Comparison of ENCODE assay signal across 8 mouse cellular contexts in genomic region chrX:136707446-136708167, GRCm38 (mm10). TPM values are rescaled to one million over a fixed set of nuclear protein-coding genes. Genes with fewer than 3 reads are reported as not detected.
DNase-seq lines count a peak whose midpoint lies in the region; ATAC-seq and TF ChIP-seq lines count a peak whose summit lies in the region.

Tceal1 (plus strand) TSS chrX:136707982.

- H3K9me3 ChIP-seq in embryonic facial prominence, embryonic 14.5 days (ENCODE audit: control insufficient read depth, low read length): no peaks in the 10 kb centered on the region
- H3K9me3 ChIP-seq in kidney, embryonic 14.5 days (ENCODE audit: control insufficient read depth, low read length): no peaks in the 10 kb centered on the region
- no peaks in the 10 kb centered on the region for H3K9me3 ChIP-seq in limb, embryonic 14.5 days (ENCODE audit: control insufficient read depth, low read length)
- no peaks in the 10 kb centered on the region for H3K9me3 ChIP-seq in midbrain, embryonic 14.5 days (ENCODE audit: control insufficient read depth, low read length)
- no peaks in the 10 kb centered on the region for H3K9me3 ChIP-seq in stomach, embryonic 15.5 days

- peak; percentile 1 for DNase-seq in thymus, adult 2 months
- DNase-seq in thymus, postnatal 0 days (ENCODE audit: low spot score): no peak
- peak; percentile 86 for DNase-seq in embryonic facial prominence, embryonic 14.5 days (ENCODE audit: low spot score)
- peak; percentile 55 for DNase-seq in heart, adult 8-10 months (ENCODE audit: low spot score)
- peak; percentile 76 for DNase-seq in limb, embryonic 14.5 days (ENCODE audit: low spot score)
- DNase-seq in midbrain, embryonic 14.5 days: peak; percentile 86

- peak; percentile 93 for ATAC-seq in embryonic facial prominence, embryonic 14.5 days (ENCODE audit: low read depth)
- ATAC-seq in kidney, embryonic 14.5 days (ENCODE audit: low FRiP score, low TSS enrichment): peak; percentile 97
- ATAC-seq in limb, embryonic 14.5 days (ENCODE audit: low FRiP score, low read depth): peak; percentile 91
- ATAC-seq in midbrain, embryonic 14.5 days (ENCODE audit: low FRiP score, low TSS enrichment): peak; percentile 94
- ATAC-seq in stomach, embryonic 15.5 days (ENCODE audit: insufficient read depth, low FRiP score, low read depth): peak; percentile 87

- H3K36me3 ChIP-seq in thymus, adult 2 months (ENCODE audit: control insufficient read depth, insufficient read depth, low read length): no peaks in the 10 kb centered on the region
- no peaks in the 10 kb centered on the region for H3K36me3 ChIP-seq in embryonic facial prominence, embryonic 14.5 days (ENCODE audit: control insufficient read depth, insufficient read depth, low read length)
- no peaks in the 10 kb centered on the region for H3K36me3 ChIP-seq in kidney, embryonic 14.5 days (ENCODE audit: control insufficient read depth, insufficient read depth, low read length)
- no peaks in the 10 kb centered on the region for H3K36me3 ChIP-seq in limb, embryonic 14.5 days (ENCODE audit: control insufficient read depth, insufficient read depth, low read length)
- no peaks in the 10 kb centered on the region for H3K36me3 ChIP-seq in midbrain, embryonic 14.5 days (ENCODE audit: control insufficient read depth, insufficient read depth, low read length)
- H3K36me3 ChIP-seq in stomach, embryonic 15.5 days: no peaks in the 10 kb centered on the region

- peaks cover 6% of the 10 kb centered on the region; the same call in 1 of the 2 replicates for H3K4me1 ChIP-seq in thymus, adult 2 months (replicated peaks; ENCODE audit: control insufficient read depth, insufficient read depth, low read length)
- H3K4me1 ChIP-seq in embryonic facial prominence, embryonic 14.5 days (ENCODE audit: control insufficient read depth, insufficient read depth, low read length): no peaks in the 10 kb centered on the region
- H3K4me1 ChIP-seq in kidney, embryonic 14.5 days (ENCODE audit: control insufficient read depth, insufficient read depth, low read length): no peaks in the 10 kb centered on the region
- no peaks in the 10 kb centered on the region for H3K4me1 ChIP-seq in limb, embryonic 14.5 days (ENCODE audit: control insufficient read depth, insufficient read depth, low read length)
- H3K4me1 ChIP-seq in midbrain, embryonic 14.5 days (ENCODE audit: control insufficient read depth, insufficient read depth, low read length): 0 out of 2 replicates have a peak, but pooled peaks cover 3% of the 10 kb centered on the region
- H3K4me1 ChIP-seq in stomach, embryonic 15.5 days: no peaks in the 10 kb centered on the region

- peak within 1 kb of the TSS; percentile 58 for H3K4me2 ChIP-seq in embryonic facial prominence, embryonic 14.5 days (ENCODE audit: low read depth, low read length)
- H3K4me2 ChIP-seq in kidney, embryonic 14.5 days (replicated peaks; ENCODE audit: low read depth, low read length): peak within 1 kb of the TSS; percentile 52
- peak within 1 kb of the TSS; percentile 48 for H3K4me2 ChIP-seq in limb, embryonic 14.5 days (replicated peaks; ENCODE audit: low read depth, low read length, severe bottlenecking)
- peak within 1 kb of the TSS; percentile 62 for H3K4me2 ChIP-seq in midbrain, embryonic 14.5 days (ENCODE audit: low read length)
- H3K4me2 ChIP-seq in stomach, embryonic 15.5 days: peak within 1 kb of the TSS; percentile 56

- TF ChIP-seq POLR2A in thymus, adult 2 months (IDR thresholded peaks at IDR 0.05; ENCODE audit: control insufficient read depth, extremely low read depth, insufficient read depth, low read length, poor library complexity): no peak
- no peak for TF ChIP-seq POLR2A in limb, embryonic 14.5 days (IDR thresholded peaks at IDR 0.05; ENCODE audit: borderline replicate concordance, extremely low read depth, insufficient read depth, insufficient read length)

- H3K4me3 ChIP-seq in thymus, adult 2 months (ENCODE audit: control insufficient read depth, insufficient read depth, low read length): peak within 1 kb of the TSS; percentile 56
- H3K4me3 ChIP-seq in embryonic facial prominence, embryonic 14.5 days (ENCODE audit: low read depth, low read length): peak within 1 kb of the TSS; percentile 51
- peak within 1 kb of the TSS; percentile 52 for H3K4me3 ChIP-seq in kidney, embryonic 14.5 days (ENCODE audit: low read length)
- peak within 1 kb of the TSS; percentile 48 for H3K4me3 ChIP-seq in limb, embryonic 14.5 days (replicated peaks; ENCODE audit: low read length)
- H3K4me3 ChIP-seq in midbrain, embryonic 14.5 days (replicated peaks; ENCODE audit: low read depth, low read length): peak within 1 kb of the TSS; percentile 48
- peak within 1 kb of the TSS; percentile 51 for H3K4me3 ChIP-seq in stomach, embryonic 15.5 days (replicated peaks)

- H3K27ac ChIP-seq in thymus, adult 2 months (ENCODE audit: control insufficient read depth, insufficient read depth, low read length): no peak within 1 kb of the TSS
- H3K27ac ChIP-seq in embryonic facial prominence, embryonic 14.5 days (replicated peaks; ENCODE audit: low read depth, low read length): peak within 1 kb of the TSS; percentile 91
- H3K27ac ChIP-seq in kidney, embryonic 14.5 days (ENCODE audit: low read depth, low read length): peak within 1 kb of the TSS; percentile 78
- H3K27ac ChIP-seq in limb, embryonic 14.5 days (replicated peaks; ENCODE audit: low read depth, low read length): peak within 1 kb of the TSS; percentile 82
- peak within 1 kb of the TSS; percentile 94 for H3K27ac ChIP-seq in midbrain, embryonic 14.5 days (replicated peaks; ENCODE audit: low read depth, low read length)
- H3K27ac ChIP-seq in stomach, embryonic 15.5 days: peak within 1 kb of the TSS; percentile 71

- no peak for TF ChIP-seq CTCF in thymus, adult 2 months (IDR thresholded peaks at IDR 0.05; ENCODE audit: borderline replicate concordance, control insufficient read depth, extremely low read depth, insufficient read depth, low read length, poor library complexity)

- H3K27me3 ChIP-seq in thymus, adult 2 months (ENCODE audit: control insufficient read depth, insufficient read depth, low read length): no peaks in the 10 kb centered on the region
- H3K27me3 ChIP-seq in embryonic facial prominence, embryonic 14.5 days (replicated peaks; ENCODE audit: control insufficient read depth, insufficient read depth, low read length): peaks cover 3% of the 10 kb centered on the region
- no peaks in the 10 kb centered on the region for H3K27me3 ChIP-seq in kidney, embryonic 14.5 days (ENCODE audit: control insufficient read depth, insufficient read depth, low read length)
- H3K27me3 ChIP-seq in limb, embryonic 14.5 days (ENCODE audit: control insufficient read depth, insufficient read depth, low read length): no peaks in the 10 kb centered on the region
- no peaks in the 10 kb centered on the region for H3K27me3 ChIP-seq in midbrain, embryonic 14.5 days (ENCODE audit: control insufficient read depth, insufficient read depth, low read length)
- no peaks in the 10 kb centered on the region for H3K27me3 ChIP-seq in stomach, embryonic 15.5 days (replicated peaks)

- H3K9ac ChIP-seq in embryonic facial prominence, embryonic 14.5 days (ENCODE audit: low read depth, low read length): peak within 1 kb of the TSS; percentile 76
- peak within 1 kb of the TSS; percentile 68 for H3K9ac ChIP-seq in kidney, embryonic 14.5 days (ENCODE audit: low read depth, low read length)
- peak within 1 kb of the TSS; percentile 75 for H3K9ac ChIP-seq in limb, embryonic 14.5 days (ENCODE audit: low read depth, low read length, severe bottlenecking)
- H3K9ac ChIP-seq in midbrain, embryonic 14.5 days (replicated peaks; ENCODE audit: low read length): peak within 1 kb of the TSS; percentile 75
- H3K9ac ChIP-seq in stomach, embryonic 15.5 days: peak within 1 kb of the TSS; percentile 32

- WGBS in thymus, adult 2 months: 12% methylated on average over 15 of the region's 15 CpGs
- 17% methylated on average over 14 of the region's 15 CpGs for WGBS in embryonic facial prominence, embryonic 14.5 days
- 32% methylated on average over 15 of the region's 15 CpGs for WGBS in kidney, embryonic 14.5 days
- WGBS in limb, embryonic 14.5 days: 25% methylated on average over 15 of the region's 15 CpGs
- WGBS in midbrain, embryonic 14.5 days: 17% methylated on average over 15 of the region's 15 CpGs
- WGBS in stomach, embryonic 15.5 days: 14% methylated on average over 15 of the region's 15 CpGs

RNA-seq across cellular contexts. Expression of gene Tceal1, which starts in this region (rescaled TPM):
- polyA plus RNA-seq in thymus, adult 2 months (2012; rRNA removed): 0.06 and 0.18 TPM in 2 replicates
- polyA plus RNA-seq in thymus, postnatal 0 days (2015; fragmentation: Nextera tagmentation; extraction: Ambion mirVana): 0.66 and 0.73 TPM in 2 replicates
- 16.4 and 17.4 TPM in 2 replicates for polyA plus RNA-seq in embryonic facial prominence, embryonic 14.5 days (2014; fragmentation: Nextera tagmentation; extraction: Ambion mirVana)
- 1 to 10 TPM; 4.5 to 4.7 (median 4.6) TPM for total RNA-seq in heart, adult 8-10 months (2022)
- polyA plus RNA-seq in kidney, embryonic 14.5 days (2014; fragmentation: Nextera tagmentation; extraction: Ambion mirVana): 9.5 and 11.3 TPM in 2 replicates
- polyA plus RNA-seq in limb, embryonic 14.5 days (2012; rRNA removed): 6.5 and 8.6 TPM in 2 replicates
- 14.7 and 15.6 TPM in 2 replicates for polyA plus RNA-seq in limb, embryonic 14.5 days (2014; fragmentation: Nextera tagmentation; extraction: Ambion mirVana)
- polyA plus RNA-seq in midbrain, embryonic 14.5 days (2014; fragmentation: Nextera tagmentation; extraction: Ambion mirVana): 25.2 and 26.8 TPM in 2 replicates
- polyA plus RNA-seq in stomach, embryonic 15.5 days (2015; fragmentation: Nextera tagmentation; extraction: Ambion mirVana): 8.6 and 8.8 TPM in 2 replicates

Comparison
In these comparisons a context has a peak if more than half of its experiments do, and no peak if none do; other contexts are left out.
1. Peak in DNase-seq and H3K4me3 ChIP-seq in thymus, adult 2 months; RNA of the gene not detected or under 1 TPM.